Mouse (Mus musculus) cerebellum, adult 9-11 months (tissue): ENCODE results near the gene Otulin.

Experiments used
- DNase-seq: peaks from one replicate; pipeline ENCODE4 v3.0.0; 2022

The Otulin gene

GRCm38 (mm10) chr15:27498078-27498477 is 132.4 kb downstream of the Otulin start:
- no peak for DNase-seq

DNA sequence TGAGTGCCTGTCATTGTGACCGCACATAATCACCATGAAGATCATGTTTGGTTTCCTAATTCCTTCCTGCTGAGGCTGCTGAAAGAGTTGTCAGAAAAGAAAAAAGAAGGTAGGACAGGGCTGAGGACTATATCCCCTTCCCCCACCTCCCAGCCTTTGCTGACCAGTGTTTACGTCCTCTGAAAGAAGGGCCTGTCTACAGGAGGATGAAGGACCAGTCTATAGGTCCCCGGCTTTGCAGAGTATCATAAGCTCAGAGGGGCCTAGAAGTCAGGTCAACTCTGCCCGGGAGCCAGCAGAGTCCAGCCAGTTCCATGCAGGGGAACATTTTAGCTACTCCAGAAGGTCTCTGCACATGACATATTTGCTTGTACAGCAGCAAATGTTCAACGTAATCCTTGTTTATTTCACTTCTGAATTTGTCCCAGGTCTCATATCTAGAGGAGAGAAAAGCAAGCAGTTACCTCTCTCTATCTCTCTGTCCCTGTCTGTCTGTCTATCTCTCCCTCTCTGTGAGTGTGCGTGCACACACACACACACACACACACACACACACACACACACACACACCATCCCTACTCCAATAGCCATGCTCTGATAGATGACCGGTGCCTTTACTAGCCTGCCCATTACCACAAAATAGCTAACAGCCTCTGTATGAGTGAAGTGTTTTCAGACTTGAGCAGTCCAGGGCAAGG is 133.0 kb downstream of the Otulin start:
- no peak for DNase-seq

DNA sequence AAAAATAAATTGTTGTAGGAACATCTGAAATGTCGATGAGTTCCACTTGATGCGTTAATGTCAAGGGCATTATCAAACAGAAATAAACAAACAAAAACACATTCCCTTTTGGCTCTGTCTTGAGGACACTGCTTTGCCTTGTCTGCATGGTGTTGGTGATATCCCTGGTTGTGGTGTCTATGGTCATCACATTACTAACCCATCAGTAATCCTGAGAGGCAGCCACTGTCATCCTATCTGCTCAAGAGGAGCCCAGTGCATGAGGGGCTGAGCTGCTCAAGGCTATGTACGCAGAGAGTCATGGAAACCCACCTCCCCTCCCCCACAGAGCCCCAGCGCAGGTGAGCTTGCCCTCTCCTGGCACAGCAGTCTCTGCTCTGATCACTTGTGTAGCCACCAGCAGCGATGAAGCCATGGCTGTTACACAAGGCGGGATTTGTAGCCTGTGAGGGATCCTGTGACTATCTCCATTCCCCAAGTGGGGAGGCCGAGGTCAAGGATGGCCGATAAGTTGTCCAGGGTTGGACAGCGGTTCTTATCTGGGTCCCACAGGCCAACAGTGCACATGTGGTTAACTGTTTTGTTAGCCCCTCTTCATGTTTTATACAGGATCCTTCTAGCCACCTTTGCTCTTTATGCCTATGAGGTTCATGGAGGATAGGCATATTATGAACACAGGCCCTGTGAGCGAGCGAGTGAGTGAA is 133.7 kb downstream of the Otulin start:
- DNase-seq, result no peak

- DNase-seq, result peak; percentile 65
Measured at GRCm38 (mm10) chr15:27495981-27496401, 134.5 kb downstream of the Otulin start.

DNA sequence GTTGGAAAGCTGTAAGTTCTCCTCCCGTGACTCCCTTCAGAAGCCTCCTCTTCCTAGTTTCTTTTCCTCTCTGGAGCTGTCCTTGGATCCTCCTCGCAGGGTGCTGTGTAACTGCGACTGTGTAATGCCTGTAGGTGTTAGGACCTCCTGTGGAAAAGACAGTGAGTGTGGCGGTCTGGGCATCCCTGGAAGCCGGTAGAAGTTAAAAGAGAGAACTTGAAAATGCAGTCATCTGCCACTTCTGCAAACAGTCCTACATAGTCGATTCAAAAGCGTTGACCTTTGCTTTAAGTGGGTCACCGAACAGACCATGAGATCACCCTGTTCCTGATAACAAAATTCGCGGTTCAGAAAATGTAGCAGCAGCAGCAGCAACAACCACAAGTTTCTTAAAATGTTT is 137.0 kb downstream of the Otulin start:
- no peak for DNase-seq

GRCm38 (mm10) chr15:27492734-27493133 is 137.8 kb downstream of the Otulin start:
- DNase-seq, result no peak
